Mouse (Mus musculus) hindbrain, embryonic 16.5 days (tissue): ENCODE data around the gene Baz2b. TPM values are rescaled to one million over a fixed set of nuclear protein-coding genes. Genes with fewer than 3 reads are reported as not detected.

Experiments
- ATAC-seq: fragments of 200-750 bp; cut with Nextera tagmentation; 2 replicates; pipeline ENCODE4 v1.8.0; 2017; ENCODE audit warnings: moderate TSS enrichment, moderate library complexity
- H3K27ac ChIP-seq: fragments of 300-500 bp; sonication (generic); 2 replicates; pipeline ENCODE4 v1.5.1; 2014; ENCODE audit warnings: low read depth, mild to moderate bottlenecking, control low read depth, low read length, moderate library complexity
- H3K27me3 ChIP-seq: fragments of 300-500 bp; sonication (generic); replicated peaks from 2 replicates; pipeline ENCODE4 v1.6.1; 2014; ENCODE audit warnings: low read length; ENCODE audit not compliant: control insufficient read depth, insufficient read depth
- H3K36me3 ChIP-seq: fragments of 300-500 bp; sonication (generic); 2 replicates; pipeline ENCODE4 v1.6.1; 2014; ENCODE audit warnings: mild to moderate bottlenecking, low read length, moderate library complexity, mixed read lengths; ENCODE audit not compliant: control insufficient read depth, insufficient read depth
- H3K4me1 ChIP-seq: fragments of 300-500 bp; sonication (generic); 2 replicates; pipeline ENCODE4 v1.6.1; 2014; ENCODE audit warnings: low read depth, low read length; ENCODE audit not compliant: control insufficient read depth, insufficient read depth
- H3K4me2 ChIP-seq: fragments of 300-500 bp; sonication (generic); 2 replicates; pipeline ENCODE4 v1.6.1; 2014; ENCODE audit warnings: mild to moderate bottlenecking, low read length, control low read depth, moderate library complexity
- H3K4me3 ChIP-seq: fragments of 300-500 bp; sonication (generic); 2 replicates; pipeline ENCODE4 v1.5.1; 2014; ENCODE audit warnings: mild to moderate bottlenecking, low read length, control low read depth, moderate library complexity
- H3K9ac ChIP-seq: fragments of 300-500 bp; sonication (generic); 2 replicates; pipeline ENCODE4 v1.6.1; 2014; ENCODE audit warnings: low read depth, mild to moderate bottlenecking, control low read depth, low read length, moderate library complexity
- H3K9me3 ChIP-seq: fragments of 300-500 bp; sonication (generic); 2 replicates; pipeline ENCODE4 v1.6.1; 2014; ENCODE audit warnings: mild to moderate bottlenecking, low read length, moderate library complexity; ENCODE audit not compliant: control insufficient read depth
- WGBS: fragments of 180-500 bp; shearing (Covaris S2); extraction: QIAGEN DNeasy Blood & Tissue Kit; methylation state at CpG from one replicate; pipeline ENCODE4 v1.1.7; 2014; 5-methylcytosine and 5-hydroxymethylcytosine counted together
- polyA plus RNA-seq: library from polyadenylated mRNA; unstranded; fragments of >200 nt; fragmentation: Nextera tagmentation; extraction: Ambion mirVana; gene quantifications from 2 replicates; pipeline ENCODE4 v1.2.1, GENCODE M21; 2015

The Baz2b gene
- polyA plus RNA-seq, result 72.2 and 72.8 TPM in 2 replicates

- Histone ChIP-seq H3K9ac (peak within 1 kb of the TSS; percentile 96), H3K27me3 (no peaks in the 10 kb centered on the region), H3K9me3 (no peaks in the 10 kb centered on the region), H3K27ac (peak within 1 kb of the TSS; percentile 94), H3K36me3 (peaks cover 4% of the 10 kb centered on the region), H3K4me2 (peak within 1 kb of the TSS; percentile 74), H3K4me3 (peak within 1 kb of the TSS; percentile 77), H3K4me1 (peaks cover 26% of the 10 kb centered on the region)
- WGBS, result under 1% methylated on average over 61 of the region's 109 CpGs
- peak; percentile 87 for ATAC-seq
Measured at GRCm38 (mm10) chr2:60209703-60210651, at the start of gene Baz2b, which contains the start of gene March7. Gene Baz2b, minus strand, starts transcription at chr2:60209839. Gene March7, plus strand, starts transcription at chr2:60209887.

- no peak overlapping the region for H3K4me3 ChIP-seq
- H3K4me1 ChIP-seq, result no peaks in the 10 kb centered on the region
- H3K36me3 ChIP-seq, result peaks cover 3% of the 10 kb centered on the region; the same call in 1 of the 2 replicates
- no peak overlapping the region for H3K4me2 ChIP-seq
- no peak overlapping the region for H3K9ac ChIP-seq
- WGBS, result 97% methylated on average over 5 of the region's 5 CpGs
- H3K9me3 ChIP-seq, result no peaks in the 10 kb centered on the region
- H3K27me3 ChIP-seq, result no peaks in the 10 kb centered on the region
- no peak overlapping the region for H3K27ac ChIP-seq
- no peak for ATAC-seq
Measured at GRCm38 (mm10) chr2:60259186-60259585, 49.5 kb upstream of the Baz2b start.

- no peak overlapping the region for H3K4me2 ChIP-seq
- ATAC-seq, result no peak
- 82% methylated on average over 2 of the region's 2 CpGs for WGBS
Measured at GRCm38 (mm10) chr2:60256751-60257150, 47.1 kb upstream of the Baz2b start.

GRCm38 (mm10) chr2:60253506-60253905 is 43.9 kb upstream of the Baz2b start:
- ATAC-seq, result no peak
- H3K36me3 ChIP-seq, result peaks cover 8% of the 10 kb centered on the region; the same call in 1 of the 2 replicates
- no peak overlapping the region for H3K4me2 ChIP-seq
- no peaks in the 10 kb centered on the region for H3K4me1 ChIP-seq
- no peaks in the 10 kb centered on the region for H3K27me3 ChIP-seq
- no peaks in the 10 kb centered on the region for H3K9me3 ChIP-seq
- no peak overlapping the region for H3K9ac ChIP-seq
- H3K27ac ChIP-seq, result no peak overlapping the region
- H3K4me3 ChIP-seq, result no peak overlapping the region

More at GRCm38 (mm10) chr2:60256751-60257150, 47.1 kb upstream of the Baz2b start:
- Histone ChIP-seq H3K9ac (no peak overlapping the region), H3K9me3 (no peaks in the 10 kb centered on the region), H3K27me3 (no peaks in the 10 kb centered on the region), H3K4me3 (no peak overlapping the region), H3K4me1 (no peaks in the 10 kb centered on the region), H3K27ac (no peak overlapping the region), H3K36me3 (peaks cover 3% of the 10 kb centered on the region; the same call in 1 of the 2 replicates)

- no peak overlapping the region for H3K4me3 ChIP-seq
- H3K27ac ChIP-seq, result no peak overlapping the region
- no peaks in the 10 kb centered on the region for H3K9me3 ChIP-seq
- H3K4me1 ChIP-seq, result no peaks in the 10 kb centered on the region
- 80% methylated on average over 4 of the region's 4 CpGs for WGBS
- H3K9ac ChIP-seq, result no peak overlapping the region
- H3K27me3 ChIP-seq, result no peaks in the 10 kb centered on the region
- H3K36me3 ChIP-seq, result peaks cover 8% of the 10 kb centered on the region; the same call in 1 of the 2 replicates
- 0 out of 2 replicates have a peak, but pooled peaks have one; percentile 17 for ATAC-seq
- H3K4me2 ChIP-seq, result no peak overlapping the region
Measured at GRCm38 (mm10) chr2:60252782-60253181, 43.1 kb upstream of the Baz2b start.

GRCm38 (mm10) chr2:60234506-60234905 is 24.9 kb upstream of the Baz2b start:
- Histone ChIP-seq H3K9me3 (no peaks in the 10 kb centered on the region), H3K36me3 (peaks cover 31% of the 10 kb centered on the region), H3K27ac (no peak overlapping the region), H3K4me3 (no peak overlapping the region), H3K27me3 (no peaks in the 10 kb centered on the region), H3K4me1 (no peaks in the 10 kb centered on the region), H3K4me2 (no peak overlapping the region), H3K9ac (no peak overlapping the region)
- 77% methylated on average over 7 of the region's 7 CpGs for WGBS
- ATAC-seq, result no peak

- H3K36me3 ChIP-seq, result peaks cover 22% of the 10 kb centered on the region
- no peaks in the 10 kb centered on the region for H3K27me3 ChIP-seq
- ATAC-seq, result no peak
- no peak overlapping the region for H3K27ac ChIP-seq
- H3K9ac ChIP-seq, result no peak overlapping the region
- WGBS, result 77% methylated on average over 2 of the region's 2 CpGs
- H3K4me3 ChIP-seq, result no peak overlapping the region
- H3K9me3 ChIP-seq, result no peaks in the 10 kb centered on the region
- no peak overlapping the region for H3K4me2 ChIP-seq
- H3K4me1 ChIP-seq, result no peaks in the 10 kb centered on the region
Measured at GRCm38 (mm10) chr2:60233147-60233546, 23.5 kb upstream of the Baz2b start.

- no peaks in the 10 kb centered on the region for H3K4me1 ChIP-seq
- H3K4me2 ChIP-seq, result no peak overlapping the region
- no peak overlapping the region for H3K27ac ChIP-seq
- no peak overlapping the region for H3K9ac ChIP-seq
- ATAC-seq, result no peak
- H3K4me3 ChIP-seq, result no peak overlapping the region
- WGBS, result 87% methylated on average over 2 of the region's 2 CpGs
- no peaks in the 10 kb centered on the region for H3K9me3 ChIP-seq
- peaks cover 13% of the 10 kb centered on the region for H3K36me3 ChIP-seq
- H3K27me3 ChIP-seq, result no peaks in the 10 kb centered on the region
Measured at GRCm38 (mm10) chr2:60230361-60230760, 20.7 kb upstream of the Baz2b start.

- WGBS, result 71% methylated on average over 1 of the region's 1 CpGs
- no peak for ATAC-seq
- H3K36me3 ChIP-seq, result 0 out of 2 replicates have a peak, but pooled peaks cover 7% of the 10 kb centered on the region
Measured at GRCm38 (mm10) chr2:60228470-60228869, 18.8 kb upstream of the Baz2b start.

More at GRCm38 (mm10) chr2:60228470-60228869, 18.8 kb upstream of the Baz2b start:
- Histone ChIP-seq H3K27me3 (no peaks in the 10 kb centered on the region), H3K9ac (no peak overlapping the region), H3K4me1 (no peaks in the 10 kb centered on the region), H3K9me3 (no peaks in the 10 kb centered on the region), H3K27ac (no peak overlapping the region), H3K4me2 (no peak overlapping the region), H3K4me3 (no peak overlapping the region)
